Mouse (Mus musculus) forebrain, embryonic 16.5 days (tissue): Measurements from ENCODE around the gene Gm20479. TPM values are rescaled to one million over a fixed set of nuclear protein-coding genes. Genes with fewer than 3 reads are reported as not detected.

ENCODE experiments used
- ATAC-seq: fragments of 200-750 bp; cut with Nextera tagmentation; 2 replicates; pipeline ENCODE4 v1.8.0; 2017; ENCODE audit warnings: mild to moderate bottlenecking, moderate library complexity
- H3K27ac ChIP-seq: fragments of 300-500 bp; sonication (generic); 2 replicates; pipeline ENCODE4 v1.5.1; 2014; ENCODE audit warnings: low read length, control low read depth
- H3K27me3 ChIP-seq: fragments of 300-500 bp; sonication (generic); replicated peaks from 2 replicates; pipeline ENCODE4 v1.6.1; 2014; ENCODE audit warnings: low read length; ENCODE audit not compliant: control insufficient read depth, insufficient read depth
- H3K36me3 ChIP-seq: fragments of 300-500 bp; sonication (generic); 2 replicates; pipeline ENCODE4 v1.6.1; 2014; ENCODE audit not compliant: control insufficient read depth, insufficient read depth
- H3K4me1 ChIP-seq: fragments of 300-500 bp; sonication (generic); replicated peaks from 2 replicates; pipeline ENCODE4 v1.6.1; 2014; ENCODE audit warnings: low read length; ENCODE audit not compliant: control insufficient read depth, insufficient read depth
- H3K4me2 ChIP-seq: fragments of 300-500 bp; sonication (generic); 2 replicates; pipeline ENCODE4 v1.6.1; 2014; ENCODE audit warnings: mild to moderate bottlenecking, low read length, control low read depth
- H3K4me3 ChIP-seq: fragments of 300-500 bp; sonication (generic); replicated peaks from 2 replicates; pipeline ENCODE4 v1.5.1; 2014; ENCODE audit warnings: mild to moderate bottlenecking, low read length, control low read depth
- H3K9ac ChIP-seq: fragments of 300-500 bp; sonication (generic); replicated peaks from 2 replicates; pipeline ENCODE4 v1.6.1; 2014; ENCODE audit warnings: low read depth, low read length, control low read depth
- H3K9me3 ChIP-seq: fragments of 300-500 bp; sonication (generic); 2 replicates; pipeline ENCODE4 v1.6.1; 2016; ENCODE audit warnings: low read length; ENCODE audit not compliant: control insufficient read depth
- WGBS: fragments of 180-500 bp; shearing (Covaris S2); extraction: QIAGEN DNeasy Blood & Tissue Kit; methylation state at CpG from one replicate; pipeline ENCODE4 v1.1.7; 2014; 5-methylcytosine and 5-hydroxymethylcytosine counted together
- polyA plus RNA-seq: library from polyadenylated mRNA; unstranded; fragments of >200 nt; fragmentation: Nextera tagmentation; extraction: Ambion mirVana; gene quantifications from 2 replicates; pipeline ENCODE4 v1.2.1, GENCODE M21; 2015

Gene Gm20479
- polyA plus RNA-seq, 1 experiment from 2014 or later, result not detected

- H3K4me2 ChIP-seq, result no peak overlapping the region; the same call in 1 of the 2 replicates
- H3K27ac ChIP-seq, result no peak overlapping the region
- 0 out of 2 replicates have a peak, but pooled peaks cover under 1% of the 10 kb centered on the region for H3K36me3 ChIP-seq
- peaks cover 4% of the 10 kb centered on the region; the same call in 1 of the 2 replicates for H3K9me3 ChIP-seq
- H3K4me3 ChIP-seq, result no peak overlapping the region
- H3K27me3 ChIP-seq, result peaks cover 72% of the 10 kb centered on the region
- 0 out of 2 replicates have a peak overlapping the region, but pooled peaks have one; percentile 22 for H3K9ac ChIP-seq
- H3K4me1 ChIP-seq, result peaks cover 6% of the 10 kb centered on the region; the same call in 1 of the 2 replicates
- 3% methylated on average over 22 of the region's 22 CpGs for WGBS
- ATAC-seq, result no peak
Observed at GRCm38 (mm10) chr7:27375274-27375673, 18.1 kb upstream of the Gm20479 start.

DNA sequence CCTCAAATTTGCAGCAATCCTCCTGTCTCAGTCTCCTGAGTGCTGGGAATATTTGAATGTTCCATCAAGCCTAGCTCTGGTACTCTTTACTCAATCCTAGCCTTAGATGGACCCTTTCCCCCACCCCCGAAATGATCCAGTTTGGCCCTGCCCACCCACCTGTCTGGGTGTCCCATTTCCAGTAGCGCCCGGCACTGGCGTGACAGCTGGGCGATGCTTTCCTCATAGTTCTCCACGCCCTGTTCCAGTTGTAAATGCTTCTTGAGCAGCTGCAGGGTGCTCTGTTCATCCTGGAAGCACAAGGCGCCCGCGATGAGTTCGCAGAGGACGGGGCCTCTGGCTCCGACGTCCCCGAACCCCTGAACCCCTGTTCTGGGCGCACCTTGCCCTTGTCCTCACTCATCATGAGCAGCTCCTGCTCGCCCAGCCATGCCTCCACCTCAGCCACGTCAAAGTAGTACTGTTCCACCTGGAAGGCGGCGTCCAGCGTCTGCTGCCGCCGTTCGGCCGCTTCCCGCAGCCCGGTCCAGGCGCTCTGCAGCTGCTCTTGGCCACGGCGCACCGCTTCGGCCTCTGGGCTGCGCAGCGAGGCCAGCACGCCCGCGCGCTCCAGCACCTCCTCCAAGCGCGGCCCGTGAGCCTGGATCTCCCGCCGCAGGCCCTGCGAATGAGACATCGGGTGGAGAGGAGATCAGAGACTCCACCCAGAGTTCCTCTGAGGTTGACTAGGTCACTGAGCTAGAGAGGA is 14.7 kb upstream of the Gm20479 start:
- no peak for ATAC-seq
- H3K4me3 ChIP-seq, result no peak overlapping the region
- 8% methylated on average over 44 of the region's 44 CpGs for WGBS

GRCm38 (mm10) chr7:27369111-27369510 is 11.9 kb upstream of the Gm20479 start:
- 90% methylated on average over 19 of the region's 19 CpGs for WGBS
- Histone ChIP-seq H3K4me3 (no peak overlapping the region), H3K4me2 (no peak overlapping the region), H3K27ac (no peak overlapping the region), H3K9me3 (peaks cover 8% of the 10 kb centered on the region; the same call in 1 of the 2 replicates), H3K36me3 (peaks cover 6% of the 10 kb centered on the region; the same call in 1 of the 2 replicates), H3K9ac (no peak overlapping the region), H3K27me3 (peaks cover 99% of the 10 kb centered on the region), H3K4me1 (peaks cover 6% of the 10 kb centered on the region; the same call in 1 of the 2 replicates)
- no peak for ATAC-seq

More for the DNA sequence above, 14.7 kb upstream of the Gm20479 start:
- H3K27me3 ChIP-seq, result peaks cover 95% of the 10 kb centered on the region
- H3K36me3 ChIP-seq, result peaks cover 6% of the 10 kb centered on the region; the same call in 1 of the 2 replicates
- peaks cover 10% of the 10 kb centered on the region; the same call in 1 of the 2 replicates for H3K9me3 ChIP-seq
- no peak overlapping the region for H3K9ac ChIP-seq
- no peak overlapping the region for H3K27ac ChIP-seq
- no peak overlapping the region for H3K4me2 ChIP-seq
- H3K4me1 ChIP-seq, result peaks cover 9% of the 10 kb centered on the region; the same call in 1 of the 2 replicates

DNA sequence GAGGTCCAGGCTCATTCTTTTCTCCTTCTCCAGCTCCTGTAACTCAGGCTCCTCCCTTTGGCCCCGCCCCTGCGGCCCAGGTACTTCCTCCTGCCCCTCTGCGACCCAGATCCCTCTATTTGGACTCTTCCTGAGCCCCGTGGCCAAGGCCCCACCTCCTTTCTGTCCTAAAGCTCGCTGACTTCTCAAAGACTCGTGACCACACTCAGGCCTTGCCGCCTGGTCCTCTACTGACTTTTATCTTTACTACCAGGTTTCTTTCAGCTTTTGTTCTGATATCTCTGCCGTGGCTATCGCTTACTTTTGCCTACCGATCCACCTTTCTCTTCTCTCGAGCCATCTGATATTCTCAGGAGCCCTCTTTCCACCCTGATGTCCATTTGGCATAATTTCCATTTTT is 10.8 kb upstream of the Gm20479 start:
- Histone ChIP-seq H3K4me2 (no peak overlapping the region), H3K4me1 (peaks cover 6% of the 10 kb centered on the region; the same call in 1 of the 2 replicates), H3K9me3 (peaks cover 8% of the 10 kb centered on the region; the same call in 1 of the 2 replicates), H3K27me3 (peaks cover 98% of the 10 kb centered on the region), H3K27ac (no peak overlapping the region), H3K9ac (no peak overlapping the region), H3K4me3 (no peak overlapping the region), H3K36me3 (peaks cover 6% of the 10 kb centered on the region; the same call in 1 of the 2 replicates)
- no peak for ATAC-seq
- WGBS, result 15% methylated on average over 11 of the region's 11 CpGs

- Histone ChIP-seq H3K9me3 (peaks cover 8% of the 10 kb centered on the region; the same call in 1 of the 2 replicates), H3K27ac (no peak overlapping the region), H3K4me2 (no peak overlapping the region), H3K4me3 (no peak overlapping the region), H3K27me3 (peaks cover 86% of the 10 kb centered on the region), H3K36me3 (peaks cover 6% of the 10 kb centered on the region; the same call in 1 of the 2 replicates), H3K4me1 (peaks cover 3% of the 10 kb centered on the region; the same call in 1 of the 2 replicates), H3K9ac (no peak overlapping the region)
- ATAC-seq, result no peak
- 35% methylated on average over 21 of the region's 21 CpGs for WGBS
Observed at GRCm38 (mm10) chr7:27366082-27366844, 9.0 kb upstream of the Gm20479 start.

DNA sequence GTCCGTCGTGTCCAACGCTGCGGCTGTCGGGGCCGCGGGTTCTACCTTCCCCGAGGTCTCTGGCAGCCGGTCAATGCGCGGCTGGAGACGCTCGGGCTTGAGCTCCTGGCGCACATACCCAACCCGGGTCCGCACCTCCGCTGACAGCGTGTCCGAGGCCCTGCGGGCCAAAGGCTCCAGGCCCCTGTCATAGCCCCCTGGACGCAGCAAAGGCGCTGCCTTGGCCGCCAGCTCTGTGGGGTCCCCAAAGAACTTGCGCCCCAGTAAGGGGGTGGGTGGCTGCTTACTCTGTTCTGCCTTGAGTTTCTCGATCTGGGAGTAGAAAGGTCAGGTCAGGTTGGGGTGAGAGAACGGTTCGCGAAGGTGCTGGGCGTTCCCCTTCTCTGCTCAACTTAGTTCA is 7.2 kb upstream of the Gm20479 start:
- H3K4me3 ChIP-seq, result no peak overlapping the region
- WGBS, result 3% methylated on average over 29 of the region's 29 CpGs
- peaks cover 7% of the 10 kb centered on the region for H3K4me1 ChIP-seq
- no peaks in the 10 kb centered on the region for H3K9me3 ChIP-seq
- H3K27ac ChIP-seq, result no peak overlapping the region
- no peak overlapping the region for H3K4me2 ChIP-seq
- no peak for ATAC-seq
- H3K36me3 ChIP-seq, result no peaks in the 10 kb centered on the region
- no peak overlapping the region for H3K9ac ChIP-seq
- H3K27me3 ChIP-seq, result peaks cover 68% of the 10 kb centered on the region

- H3K36me3 ChIP-seq, result no peaks in the 10 kb centered on the region
- peak overlapping the region; percentile 61 for H3K4me3 ChIP-seq
- no peaks in the 10 kb centered on the region for H3K9me3 ChIP-seq
- peaks cover 5% of the 10 kb centered on the region for H3K4me1 ChIP-seq
- H3K27me3 ChIP-seq, result peaks cover 56% of the 10 kb centered on the region
- peak overlapping the region; percentile 58 for H3K9ac ChIP-seq
- ATAC-seq, result peak; percentile 96
- H3K4me2 ChIP-seq, result peak overlapping the region; percentile 53
- WGBS, result under 1% methylated on average over 52 of the region's 52 CpGs
- no peak overlapping the region for H3K27ac ChIP-seq
Observed at GRCm38 (mm10) chr7:27361283-27361946, 4.2 kb upstream of the Gm20479 start.

DNA sequence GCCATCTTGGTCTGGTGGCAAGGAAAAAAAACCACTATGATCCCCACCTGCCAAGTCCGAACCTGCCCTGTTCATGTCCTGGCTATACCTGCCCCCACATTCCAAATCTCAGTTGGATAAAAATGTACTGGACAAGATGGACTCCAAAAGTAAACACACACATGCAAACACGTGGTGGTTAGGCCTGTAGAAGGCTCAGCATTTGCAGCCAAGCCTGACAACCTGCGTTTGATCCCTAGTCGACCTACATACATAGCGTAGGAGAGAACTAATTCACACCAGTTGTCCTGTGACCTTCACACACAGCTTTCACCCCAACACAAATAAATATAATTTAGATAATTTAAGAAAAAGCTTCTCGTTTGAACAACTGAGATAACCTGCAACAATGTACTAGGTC is 3.5 kb upstream of the Gm20479 start:
- peak overlapping the region; percentile 53 for H3K4me2 ChIP-seq
- H3K9me3 ChIP-seq, result no peaks in the 10 kb centered on the region
- no peak for ATAC-seq
- H3K9ac ChIP-seq, result no peak overlapping the region
- H3K27ac ChIP-seq, result no peak overlapping the region
- peaks cover 9% of the 10 kb centered on the region for H3K4me1 ChIP-seq
- peaks cover 49% of the 10 kb centered on the region for H3K27me3 ChIP-seq
- H3K36me3 ChIP-seq, result no peaks in the 10 kb centered on the region
- H3K4me3 ChIP-seq, result no peak overlapping the region; the same call in 1 of the 2 replicates
- 56% methylated on average over 6 of the region's 6 CpGs for WGBS
